Mouse (Mus musculus): ENCODE measurements around the gene Rab10. TPM values are rescaled to one million over a fixed set of nuclear protein-coding genes. Genes with fewer than 3 reads are reported as not detected.

Gene Rab10
- 103 and 106 TPM in 2 replicates for polyA plus RNA-seq (2015; fragmentation: Nextera tagmentation; extraction: Ambion mirVana)

- under 1% methylated on average over 71 of the region's 111 CpGs for WGBS
- peak; percentile 98 for ATAC-seq
- Histone ChIP-seq H3K9ac (peak within 1 kb of the TSS; percentile 92), H3K27me3 (no peaks in the 10 kb centered on the region), H3K4me3 (peak within 1 kb of the TSS; percentile 84), H3K36me3 (ENCODE audit: poor library complexity, severe bottlenecking) (no peaks in the 10 kb centered on the region), H3K9me3 (replicated peaks) (no peaks in the 10 kb centered on the region; the same call in 1 of the 2 replicates), H3K4me1 (peaks cover 23% of the 10 kb centered on the region), H3K27ac (peak within 1 kb of the TSS; percentile 96), H3K4me2 (peak within 1 kb of the TSS; percentile 79)
These were observed at the start of gene Rab10 for GRCm38 (mm10) chr12:3309391-3310320. Gene Rab10 (minus strand): TSS chr12:3309969.

DNA sequence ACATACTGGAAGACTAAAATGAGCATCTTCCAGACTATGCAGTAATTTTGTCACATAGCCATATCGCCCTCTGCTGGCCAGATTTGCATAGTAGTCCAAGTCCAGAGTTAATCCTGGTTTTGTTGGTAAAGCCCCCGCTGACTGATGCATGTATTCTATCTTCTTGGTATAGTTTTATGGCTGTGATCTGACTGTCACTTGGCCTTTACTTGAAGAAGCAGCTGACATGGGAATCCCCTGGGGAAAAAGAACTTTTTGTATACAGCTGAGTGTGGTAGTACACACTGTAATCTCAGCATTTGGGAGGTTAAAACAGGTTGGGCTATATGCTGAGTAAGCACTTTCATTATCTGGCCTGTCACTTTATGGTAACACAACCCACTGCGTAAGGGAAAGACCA lies 49.5 kb upstream of the Rab10 start:
- ATAC-seq = peak; percentile 50; the same call in 1 of the 2 replicates
- 23% methylated on average over 3 of the region's 3 CpGs for WGBS
- no peaks in the 10 kb centered on the region for H3K4me1 ChIP-seq

DNA sequence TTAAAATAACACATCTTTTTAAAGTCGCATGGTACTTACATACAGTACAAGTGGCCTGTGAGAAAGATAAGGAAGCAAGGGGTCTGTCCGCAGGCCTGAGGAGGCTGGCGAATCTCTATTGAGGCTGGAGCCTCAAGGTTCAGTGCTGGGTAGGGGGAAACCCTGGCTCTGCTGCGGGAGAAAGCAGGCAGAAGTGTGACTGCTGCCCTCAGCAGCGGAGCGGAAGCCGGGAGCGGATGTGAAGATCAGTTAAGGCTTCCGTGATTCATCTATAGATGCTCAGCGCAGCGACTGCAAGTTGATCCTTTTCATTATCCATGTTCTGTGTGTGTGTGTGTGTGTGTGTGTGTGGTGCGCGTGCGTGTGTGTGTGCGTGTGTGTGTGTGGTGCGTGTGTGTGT lies 47.1 kb upstream of the Rab10 start:
- Histone ChIP-seq H3K36me3 (ENCODE audit: poor library complexity, severe bottlenecking) (no peaks in the 10 kb centered on the region), H3K4me1 (no peaks in the 10 kb centered on the region), H3K4me3 (0 out of 2 replicates have a peak overlapping the region, but pooled peaks have one; percentile 12), H3K27me3 (no peaks in the 10 kb centered on the region), H3K9me3 (replicated peaks) (no peaks in the 10 kb centered on the region), H3K4me2 (no peak overlapping the region), H3K27ac (no peak overlapping the region), H3K9ac (no peak overlapping the region)
- ATAC-seq = no peak
- 76% methylated on average over 16 of the region's 16 CpGs for WGBS

More for the DNA sequence above, 49.5 kb upstream of the Rab10 start:
- H3K9me3 ChIP-seq (replicated peaks) = no peaks in the 10 kb centered on the region
- no peak overlapping the region for H3K9ac ChIP-seq
- H3K4me2 ChIP-seq = no peak overlapping the region
- H3K36me3 ChIP-seq (ENCODE audit: poor library complexity, severe bottlenecking) = no peaks in the 10 kb centered on the region
- no peak overlapping the region for H3K27ac ChIP-seq
- no peak overlapping the region for H3K4me3 ChIP-seq
- no peaks in the 10 kb centered on the region for H3K27me3 ChIP-seq

GRCm38 (mm10) chr12:3355068-3355467 lies 45.3 kb upstream of the Rab10 start:
- Histone ChIP-seq H3K9ac (no peak overlapping the region), H3K36me3 (ENCODE audit: poor library complexity, severe bottlenecking) (no peaks in the 10 kb centered on the region), H3K27me3 (no peaks in the 10 kb centered on the region), H3K27ac (no peak overlapping the region), H3K4me3 (no peak overlapping the region), H3K4me1 (no peaks in the 10 kb centered on the region), H3K4me2 (no peak overlapping the region), H3K9me3 (replicated peaks) (no peaks in the 10 kb centered on the region)
- ATAC-seq = no peak
- 85% methylated on average over 8 of the region's 8 CpGs for WGBS

DNA sequence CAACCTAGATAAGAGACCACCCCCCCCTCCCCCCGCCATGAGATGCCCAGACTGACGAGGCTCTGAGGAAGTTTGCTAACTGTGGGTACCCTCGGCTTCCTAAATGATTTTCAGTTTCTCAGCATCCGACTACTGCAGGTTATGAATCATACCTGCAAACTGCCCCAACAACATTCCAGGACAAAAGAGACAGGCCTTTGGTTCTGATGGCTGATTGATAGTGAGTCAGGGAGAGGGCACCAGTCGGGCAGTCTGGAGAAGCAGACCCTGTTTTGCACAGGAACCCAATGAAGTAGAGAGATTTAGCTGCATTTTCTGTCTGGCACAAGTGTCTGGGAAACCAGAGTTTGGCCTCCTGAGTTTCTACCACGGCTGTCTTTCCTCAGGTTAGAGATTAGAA lies 42.4 kb upstream of the Rab10 start:
- Histone ChIP-seq H3K27ac (no peak overlapping the region), H3K36me3 (ENCODE audit: poor library complexity, severe bottlenecking) (no peaks in the 10 kb centered on the region), H3K9me3 (replicated peaks) (no peaks in the 10 kb centered on the region), H3K4me1 (no peaks in the 10 kb centered on the region), H3K4me3 (no peak overlapping the region), H3K27me3 (no peaks in the 10 kb centered on the region), H3K9ac (no peak overlapping the region), H3K4me2 (no peak overlapping the region)
- 82% methylated on average over 6 of the region's 6 CpGs for WGBS
- ATAC-seq = no peak

GRCm38 (mm10) chr12:3350136-3350535 lies 40.4 kb upstream of the Rab10 start:
- H3K27ac ChIP-seq = no peak overlapping the region
- H3K9ac ChIP-seq = no peak overlapping the region
- no peaks in the 10 kb centered on the region for H3K4me1 ChIP-seq
- no peak overlapping the region for H3K4me3 ChIP-seq
- 72% methylated on average over 5 of the region's 5 CpGs for WGBS
- H3K27me3 ChIP-seq = no peaks in the 10 kb centered on the region
- no peak for ATAC-seq
- H3K4me2 ChIP-seq = no peak overlapping the region
- H3K36me3 ChIP-seq (ENCODE audit: poor library complexity, severe bottlenecking) = no peaks in the 10 kb centered on the region
- H3K9me3 ChIP-seq (replicated peaks) = no peaks in the 10 kb centered on the region

DNA sequence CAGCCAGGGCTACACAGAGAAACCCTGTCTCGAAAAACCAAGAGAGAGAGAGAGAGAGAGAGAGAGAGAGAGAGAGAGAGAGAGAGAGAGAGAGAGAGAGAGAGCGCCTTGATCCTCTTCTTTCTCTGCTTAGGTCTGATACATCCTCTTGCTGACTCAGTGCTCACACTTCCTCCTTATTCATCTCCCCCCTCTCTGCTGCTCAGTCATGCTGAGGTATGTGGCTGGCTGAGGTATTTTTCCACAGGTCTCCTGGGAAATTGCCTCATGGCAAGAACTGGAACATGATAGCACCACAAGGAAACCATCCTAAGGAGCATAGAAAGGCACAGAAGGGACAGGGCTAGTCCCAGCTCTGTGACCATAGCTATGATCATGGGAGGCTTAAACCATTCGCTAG lies 39.6 kb upstream of the Rab10 start:
- H3K4me1 ChIP-seq = no peaks in the 10 kb centered on the region
- ATAC-seq = no peak
- H3K4me3 ChIP-seq = no peak overlapping the region
- H3K4me2 ChIP-seq = no peak overlapping the region
- no peak overlapping the region for H3K27ac ChIP-seq
- no peaks in the 10 kb centered on the region for H3K9me3 ChIP-seq (replicated peaks)
- H3K27me3 ChIP-seq = no peaks in the 10 kb centered on the region
- 78% methylated on average over 3 of the region's 3 CpGs for WGBS
- H3K36me3 ChIP-seq (ENCODE audit: poor library complexity, severe bottlenecking) = no peaks in the 10 kb centered on the region
- no peak overlapping the region for H3K9ac ChIP-seq

GRCm38 (mm10) chr12:3347682-3348081 lies 37.9 kb upstream of the Rab10 start:
- Histone ChIP-seq H3K4me1 (no peaks in the 10 kb centered on the region), H3K27me3 (no peaks in the 10 kb centered on the region), H3K4me3 (no peak overlapping the region), H3K9me3 (replicated peaks) (no peaks in the 10 kb centered on the region), H3K27ac (no peak overlapping the region), H3K4me2 (no peak overlapping the region), H3K36me3 (ENCODE audit: poor library complexity, severe bottlenecking) (no peaks in the 10 kb centered on the region), H3K9ac (no peak overlapping the region)
- ATAC-seq = no peak

- H3K27me3 ChIP-seq = no peaks in the 10 kb centered on the region
- no peaks in the 10 kb centered on the region for H3K4me1 ChIP-seq
- no peak overlapping the region for H3K4me3 ChIP-seq
- 93% methylated on average over 5 of the region's 5 CpGs for WGBS
- ATAC-seq = no peak
- no peak overlapping the region for H3K4me2 ChIP-seq
- no peaks in the 10 kb centered on the region for H3K9me3 ChIP-seq (replicated peaks)
- no peak overlapping the region for H3K9ac ChIP-seq
- H3K27ac ChIP-seq = no peak overlapping the region
- no peaks in the 10 kb centered on the region for H3K36me3 ChIP-seq (ENCODE audit: poor library complexity, severe bottlenecking)
These were observed 35.3 kb upstream of the Rab10 start for GRCm38 (mm10) chr12:3345038-3345437.

- Histone ChIP-seq H3K4me2 (no peak overlapping the region), H3K4me3 (no peak overlapping the region), H3K36me3 (ENCODE audit: poor library complexity, severe bottlenecking) (no peaks in the 10 kb centered on the region), H3K9me3 (replicated peaks) (0 out of 2 replicates have a peak, but pooled peaks cover 4% of the 10 kb centered on the region), H3K27me3 (no peaks in the 10 kb centered on the region), H3K27ac (no peak overlapping the region), H3K9ac (no peak overlapping the region), H3K4me1 (no peaks in the 10 kb centered on the region)
- WGBS = 87% methylated on average over 2 of the region's 2 CpGs
- no peak for ATAC-seq
These were observed 34.4 kb upstream of the Rab10 start for GRCm38 (mm10) chr12:3344155-3344554.

DNA sequence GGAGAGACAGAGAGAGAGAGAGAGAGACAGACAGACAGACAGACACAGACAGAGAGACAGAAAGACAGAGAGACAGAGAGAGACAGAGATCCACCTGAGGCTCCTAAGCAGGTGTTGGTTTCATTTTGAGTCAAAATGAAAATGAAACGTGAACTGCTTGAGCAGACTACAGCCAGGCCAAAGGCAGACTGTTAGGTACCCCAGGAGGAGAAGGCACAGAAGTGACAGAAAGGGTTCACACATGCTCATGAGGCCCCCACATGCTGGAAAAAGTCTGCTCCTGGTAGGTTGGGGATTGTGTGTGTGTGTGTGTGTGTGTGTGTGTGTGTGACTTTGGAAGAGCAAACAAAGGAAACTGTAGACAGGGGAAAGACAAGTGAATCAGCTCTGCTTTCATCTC lies 29.2 kb upstream of the Rab10 start:
- Histone ChIP-seq H3K4me1 (no peaks in the 10 kb centered on the region), H3K27me3 (no peaks in the 10 kb centered on the region), H3K4me2 (no peak overlapping the region), H3K9ac (no peak overlapping the region), H3K27ac (no peak overlapping the region), H3K36me3 (ENCODE audit: poor library complexity, severe bottlenecking) (no peaks in the 10 kb centered on the region), H3K4me3 (no peak overlapping the region), H3K9me3 (replicated peaks) (0 out of 2 replicates have a peak, but pooled peaks cover 4% of the 10 kb centered on the region)
- WGBS = 86% methylated on average over 1 of the region's 1 CpGs
- no peak for ATAC-seq

- Histone ChIP-seq H3K9me3 (replicated peaks) (no peaks in the 10 kb centered on the region; the same call in 1 of the 2 replicates), H3K4me1 (no peaks in the 10 kb centered on the region), H3K27me3 (no peaks in the 10 kb centered on the region), H3K36me3 (ENCODE audit: poor library complexity, severe bottlenecking) (no peaks in the 10 kb centered on the region), H3K9ac (no peak overlapping the region), H3K4me2 (no peak overlapping the region), H3K4me3 (no peak overlapping the region), H3K27ac (no peak overlapping the region)
- no peak for ATAC-seq
- 83% methylated on average over 4 of the region's 4 CpGs for WGBS
These were observed 19.9 kb upstream of the Rab10 start for GRCm38 (mm10) chr12:3329677-3330076.

All from forebrain, embryonic 13.5 days (tissue).